Mouse (Mus musculus) olfactory bulb, adult 2 months (tissue): Measurements from ENCODE around the gene Samd14. TPM values are rescaled to one million over a fixed set of nuclear protein-coding genes. Genes with fewer than 3 reads are reported as not detected.
A peak's percentile ranks its signal among the peaks of the same experiment; 100 is the strongest.

Experiments
- H3K27ac ChIP-seq: fragments of 200-500 bp; 2 replicates; pipeline ENCODE4 v1.5.1; 2012; ENCODE audit warnings: low read depth, low read length; ENCODE audit not compliant: insufficient read depth
- H3K4me1 ChIP-seq: fragments of 200-500 bp; 2 replicates; pipeline ENCODE4 v1.6.1; 2012; ENCODE audit warnings: low read length; ENCODE audit not compliant: control insufficient read depth, insufficient read depth
- H3K4me3 ChIP-seq: fragments of 200-500 bp; 2 replicates; pipeline ENCODE4 v1.5.1; 2012; ENCODE audit warnings: mild to moderate bottlenecking, low read depth, low read length, moderate library complexity; ENCODE audit not compliant: insufficient read depth
- CTCF ChIP-seq: fragments of 200-500 bp; IDR thresholded peaks from 2 replicates; pipeline ENCODE4 v1.5.1; 2012; ENCODE audit warnings: low read depth, mild to moderate bottlenecking, low read length, moderate library complexity; ENCODE audit not compliant: insufficient read depth
- POLR2A ChIP-seq: fragments of 200-500 bp; IDR thresholded peaks from 2 replicates; pipeline ENCODE4 v1.6.1; 2012; ENCODE audit warnings: mild to moderate bottlenecking, low read depth, low read length, moderate library complexity; ENCODE audit not compliant: insufficient read depth
- WGBS: fragments of 180-500 bp; shearing (Covaris S2); methylation state at CpG from one replicate; pipeline ENCODE4 v1.1.7; 2018; 5-methylcytosine and 5-hydroxymethylcytosine counted together
- polyA plus RNA-seq: library from polyadenylated mRNA; stranded (reverse); fragments of >200 nt; gene quantifications from 2 replicates; pipeline ENCODE4 v1.2.4, GENCODE M21; 2012; ENCODE audit warnings: low replicate concordance; ENCODE audit not compliant: missing spikeins, insufficient read depth, insufficient read length

Samd14 gene
- polyA plus RNA-seq, 1 experiment = not detected

- no peak overlapping the region for H3K27ac ChIP-seq
- H3K4me1 ChIP-seq = peaks cover 22% of the 10 kb centered on the region
- no peak overlapping the region for H3K4me3 ChIP-seq
- WGBS = 65% methylated on average over 6 of the region's 6 CpGs
- TF ChIP-seq POLR2A (no peak), CTCF (no peak)
Measured at GRCm38 (mm10) chr11:94987341-94987740, 22.3 kb upstream of the Samd14 start.

GRCm38 (mm10) chr11:94987851-94988250, 21.8 kb upstream of the Samd14 start:
- TF ChIP-seq CTCF (no peak), POLR2A (no peak)
- H3K27ac ChIP-seq = no peak overlapping the region
- WGBS = 76% methylated on average over 8 of the region's 8 CpGs
- H3K4me1 ChIP-seq = peaks cover 22% of the 10 kb centered on the region
- no peak overlapping the region for H3K4me3 ChIP-seq

- H3K4me1 ChIP-seq = peaks cover 25% of the 10 kb centered on the region
- H3K27ac ChIP-seq = peak overlapping the region; percentile 99
- no peak for TF ChIP-seq CTCF
- no peak; the same call in 1 of the 2 replicates for TF ChIP-seq POLR2A
- H3K4me3 ChIP-seq = peak overlapping the region; percentile 88
- 5% methylated on average over 10 of the region's 10 CpGs for WGBS
Measured at GRCm38 (mm10) chr11:94988780-94989561, 20.7 kb upstream of the Samd14 start.

- Histone ChIP-seq H3K4me3 (peak overlapping the region; percentile 88), H3K4me1 (peaks cover 31% of the 10 kb centered on the region), H3K27ac (peak overlapping the region; percentile 99)
- WGBS = under 1% methylated on average over 12 of the region's 12 CpGs
- no peak for TF ChIP-seq CTCF
- TF ChIP-seq POLR2A = peak; percentile 43
Measured at GRCm38 (mm10) chr11:94989562-94990017, 20.1 kb upstream of the Samd14 start.

- TF ChIP-seq POLR2A = no peak
- TF ChIP-seq CTCF = no peak
- Histone ChIP-seq H3K27ac (peak overlapping the region; percentile 99), H3K4me1 (peaks cover 38% of the 10 kb centered on the region), H3K4me3 (peak overlapping the region; percentile 92)
- WGBS = 32% methylated on average over 6 of the region's 6 CpGs
Measured at GRCm38 (mm10) chr11:94990102-94990748, 19.5 kb upstream of the Samd14 start.

GRCm38 (mm10) chr11:94990749-94991577, 18.7 kb upstream of the Samd14 start, which contains the start of gene Ppp1r9b:
Gene Ppp1r9b (plus strand): TSS chr11:94991035.
- peak; percentile 57 for TF ChIP-seq POLR2A
- peak; percentile 61; the same call in 1 of the 2 replicates for TF ChIP-seq CTCF
- Histone ChIP-seq H3K4me3 (peak within 1 kb of the TSS; percentile 92), H3K4me1 (peaks cover 44% of the 10 kb centered on the region), H3K27ac (peak within 1 kb of the TSS; percentile 99)
- WGBS = under 1% methylated on average over 56 of the region's 69 CpGs

GRCm38 (mm10) chr11:94991641-94992479, 17.8 kb upstream of the Samd14 start:
- WGBS = under 1% methylated on average over 99 of the region's 99 CpGs
- Histone ChIP-seq H3K4me1 (peaks cover 52% of the 10 kb centered on the region), H3K27ac (peak overlapping the region; percentile 86), H3K4me3 (peak overlapping the region; percentile 92)
- TF ChIP-seq CTCF (no peak), POLR2A (no peak)

- Histone ChIP-seq H3K4me3 (peak overlapping the region; percentile 92), H3K4me1 (peaks cover 57% of the 10 kb centered on the region), H3K27ac (peak overlapping the region; percentile 86)
- no peak for TF ChIP-seq CTCF
- no peak for TF ChIP-seq POLR2A
- WGBS = under 1% methylated on average over 20 of the region's 20 CpGs
Measured at GRCm38 (mm10) chr11:94992480-94992753, 17.3 kb upstream of the Samd14 start.
